Mouse (Mus musculus): ENCODE measurements around the gene Tmem45b. TPM values are rescaled to one million over a fixed set of nuclear protein-coding genes. Genes with fewer than 3 reads are reported as not detected.
A peak's percentile ranks its signal among the peaks of the same experiment; 100 is the strongest.

Tmem45b gene
- polyA plus RNA-seq, 1 experiment: 1.0 TPM

DNA sequence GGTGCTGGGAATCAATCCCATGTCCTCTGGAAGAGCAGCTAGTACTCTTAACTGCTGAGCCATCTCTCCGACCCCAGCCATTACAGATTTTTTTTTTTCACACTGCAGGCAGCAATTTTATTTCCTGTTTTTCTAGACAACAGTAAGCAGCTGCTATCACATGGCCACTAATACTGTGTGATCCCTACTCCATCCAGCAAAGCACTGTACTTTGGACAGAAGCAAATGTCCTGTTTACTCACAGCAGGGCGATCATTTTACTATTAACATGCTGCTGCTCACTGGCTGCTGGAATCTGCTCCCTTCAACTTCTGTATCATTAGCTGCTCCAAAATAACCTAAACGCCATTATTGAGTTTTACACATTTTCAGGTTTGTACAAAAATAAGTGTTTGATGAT, 30.8 kb downstream of the Tmem45b start:
- WGBS: 71% methylated on average over 3 of the region's 3 CpGs
- TF ChIP-seq CTCF (IDR thresholded peaks at IDR 0.05; ENCODE audit: extremely low read depth, insufficient read depth, insufficient read length, insufficient replicate concordance): no peak
- TF ChIP-seq POLR2A (IDR thresholded peaks at IDR 0.05; ENCODE audit: low read depth, low read length): no peak
- no peak overlapping the region for H3K27ac ChIP-seq (ENCODE audit: insufficient read depth, low read length)
- no peaks in the 10 kb centered on the region for H3K27me3 ChIP-seq (ENCODE audit: control insufficient read depth, insufficient read depth, low read length)
- no peaks in the 10 kb centered on the region for H3K4me1 ChIP-seq (ENCODE audit: control insufficient read depth, insufficient read depth, insufficient read length)
- no peaks in the 10 kb centered on the region for H3K36me3 ChIP-seq (ENCODE audit: control insufficient read depth, insufficient read depth, low read length)
- DNase-seq (ENCODE audit: low read depth in 1 of 2, low spot score in 2 of 2): no peak
- no peak overlapping the region for H3K4me3 ChIP-seq (ENCODE audit: extremely low read depth, insufficient read depth, insufficient read length)

DNA sequence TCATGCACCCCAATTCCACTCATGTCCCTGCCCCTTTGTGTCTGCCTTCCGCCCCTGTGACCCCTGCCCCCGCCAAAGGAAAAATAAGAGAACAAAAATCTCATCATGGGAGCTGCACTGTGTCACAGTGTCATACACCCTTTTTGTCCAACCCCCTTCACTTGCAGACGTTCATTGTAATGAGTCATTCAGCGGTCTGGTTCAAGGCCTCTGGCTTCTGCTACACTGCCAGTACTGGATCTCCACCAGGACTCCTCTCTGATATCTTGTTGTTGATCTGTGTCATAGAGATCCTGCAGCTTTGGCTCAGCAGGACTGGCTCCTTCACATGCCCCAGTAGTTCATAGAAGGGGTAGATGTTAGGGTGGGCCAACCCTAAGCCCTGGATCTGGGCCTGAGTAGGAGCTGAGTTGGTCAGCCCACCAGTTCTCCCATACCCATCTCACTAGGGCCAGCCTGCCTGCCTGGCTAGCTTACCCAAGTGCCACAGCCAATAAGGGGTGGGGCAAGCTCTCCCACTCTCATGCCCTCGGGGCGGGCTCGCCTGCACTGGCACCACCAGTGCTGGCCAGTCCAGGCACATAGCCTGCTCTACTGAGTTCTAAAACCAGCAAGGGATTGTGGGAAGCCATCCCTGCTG, 31.8 kb downstream of the Tmem45b start:
- Histone ChIP-seq H3K4me3 (ENCODE audit: extremely low read depth, insufficient read depth, insufficient read length) (no peak overlapping the region), H3K36me3 (ENCODE audit: control insufficient read depth, insufficient read depth, low read length) (no peaks in the 10 kb centered on the region), H3K27me3 (ENCODE audit: control insufficient read depth, insufficient read depth, low read length) (no peaks in the 10 kb centered on the region), H3K4me1 (ENCODE audit: control insufficient read depth, insufficient read depth, insufficient read length) (no peaks in the 10 kb centered on the region), H3K27ac (ENCODE audit: insufficient read depth, low read length) (no peak overlapping the region; the same call in 1 of the 2 replicates)
- no peak for TF ChIP-seq POLR2A (IDR thresholded peaks at IDR 0.05; ENCODE audit: low read depth, low read length)
- TF ChIP-seq CTCF (IDR thresholded peaks at IDR 0.05; ENCODE audit: extremely low read depth, insufficient read depth, insufficient read length, insufficient replicate concordance): no peak
- DNase-seq (ENCODE audit: low read depth in 1 of 2, low spot score in 2 of 2): no peak
- WGBS: 83% methylated on average over 7 of the region's 7 CpGs

DNA sequence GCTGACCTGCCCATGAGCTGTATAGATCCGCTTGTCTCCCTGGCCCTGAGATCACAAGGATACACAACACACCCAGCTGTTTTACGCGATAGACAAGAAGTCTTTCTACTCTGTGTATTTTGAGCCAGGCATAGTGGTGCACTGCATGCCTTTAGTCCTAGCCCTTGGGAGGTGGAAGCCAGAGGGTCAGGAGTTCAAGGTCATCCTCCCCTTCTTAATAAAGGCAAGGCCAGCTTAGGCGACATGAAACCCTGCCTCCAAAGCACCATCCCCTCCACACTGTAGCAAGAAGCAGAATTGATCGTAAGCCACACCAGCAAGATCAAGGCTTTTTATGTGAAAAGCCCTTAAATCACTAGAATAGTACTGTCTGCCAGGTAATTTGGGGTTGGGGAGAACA, 32.5 kb downstream of the Tmem45b start:
- Histone ChIP-seq H3K27ac (ENCODE audit: insufficient read depth, low read length) (no peak overlapping the region), H3K4me3 (ENCODE audit: extremely low read depth, insufficient read depth, insufficient read length) (no peak overlapping the region), H3K36me3 (ENCODE audit: control insufficient read depth, insufficient read depth, low read length) (no peaks in the 10 kb centered on the region), H3K4me1 (ENCODE audit: control insufficient read depth, insufficient read depth, insufficient read length) (no peaks in the 10 kb centered on the region), H3K27me3 (ENCODE audit: control insufficient read depth, insufficient read depth, low read length) (no peaks in the 10 kb centered on the region)
- 95% methylated on average over 5 of the region's 5 CpGs for WGBS
- no peak for DNase-seq (ENCODE audit: low read depth in 1 of 2, low spot score in 2 of 2)
- TF ChIP-seq POLR2A (IDR thresholded peaks at IDR 0.05; ENCODE audit: low read depth, low read length) (no peak), CTCF (IDR thresholded peaks at IDR 0.05; ENCODE audit: extremely low read depth, insufficient read depth, insufficient read length, insufficient replicate concordance) (no peak)

DNA sequence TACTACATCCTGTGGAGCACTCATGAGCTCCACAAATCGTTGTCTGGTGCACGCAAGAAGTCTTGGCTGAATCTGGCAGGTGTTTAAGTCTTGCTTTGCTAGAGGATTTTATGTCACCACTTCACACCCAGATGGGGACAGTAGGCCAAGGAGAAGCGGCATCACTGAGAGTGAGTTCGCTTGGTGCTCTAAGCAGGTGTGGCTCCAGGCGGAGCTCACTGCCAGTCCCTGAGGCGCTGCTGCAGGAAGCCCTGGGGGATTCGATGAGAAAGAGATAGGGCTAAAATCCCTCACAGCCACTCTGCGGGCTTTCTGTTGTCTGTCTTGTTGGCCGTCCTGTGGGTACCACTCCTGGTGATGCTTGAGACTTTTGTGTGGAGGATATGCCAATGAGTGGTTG, 34.3 kb downstream of the Tmem45b start:
- Histone ChIP-seq H3K4me1 (ENCODE audit: control insufficient read depth, insufficient read depth, insufficient read length) (no peaks in the 10 kb centered on the region), H3K27me3 (ENCODE audit: control insufficient read depth, insufficient read depth, low read length) (no peaks in the 10 kb centered on the region), H3K36me3 (ENCODE audit: control insufficient read depth, insufficient read depth, low read length) (no peaks in the 10 kb centered on the region), H3K27ac (ENCODE audit: insufficient read depth, low read length) (no peak overlapping the region), H3K4me3 (ENCODE audit: extremely low read depth, insufficient read depth, insufficient read length) (no peak overlapping the region)
- WGBS: 81% methylated on average over 9 of the region's 9 CpGs
- no peak for TF ChIP-seq CTCF (IDR thresholded peaks at IDR 0.05; ENCODE audit: extremely low read depth, insufficient read depth, insufficient read length, insufficient replicate concordance)
- no peak for TF ChIP-seq POLR2A (IDR thresholded peaks at IDR 0.05; ENCODE audit: low read depth, low read length)
- no peak for DNase-seq (ENCODE audit: low read depth in 1 of 2, low spot score in 2 of 2)

DNA sequence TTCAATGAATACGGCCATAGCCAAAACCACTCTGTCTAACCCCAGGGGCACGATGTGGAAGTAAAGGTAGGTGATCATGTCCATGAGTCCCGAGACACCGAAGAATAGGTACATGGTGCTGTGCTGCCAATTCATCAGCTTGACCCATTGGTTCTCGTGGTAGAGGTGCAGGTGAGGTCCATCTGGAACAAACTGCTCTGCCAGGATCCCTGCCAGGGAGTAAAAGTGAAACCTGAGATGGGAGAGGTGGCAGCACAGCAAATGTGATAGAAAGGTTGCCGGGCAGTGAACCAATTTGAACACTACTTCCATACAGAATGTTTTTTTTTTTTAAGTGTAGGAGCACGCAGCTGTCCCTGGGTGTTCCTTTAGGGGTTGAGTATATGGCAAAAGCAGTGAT, 35.3 kb downstream of the Tmem45b start:
- Histone ChIP-seq H3K4me3 (ENCODE audit: extremely low read depth, insufficient read depth, insufficient read length) (no peak overlapping the region), H3K36me3 (ENCODE audit: control insufficient read depth, insufficient read depth, low read length) (no peaks in the 10 kb centered on the region), H3K27ac (ENCODE audit: insufficient read depth, low read length) (no peak overlapping the region), H3K27me3 (ENCODE audit: control insufficient read depth, insufficient read depth, low read length) (no peaks in the 10 kb centered on the region), H3K4me1 (ENCODE audit: control insufficient read depth, insufficient read depth, insufficient read length) (no peaks in the 10 kb centered on the region)
- DNase-seq (ENCODE audit: low read depth in 1 of 2, low spot score in 2 of 2): no peak
- 85% methylated on average over 7 of the region's 7 CpGs for WGBS
- TF ChIP-seq POLR2A (IDR thresholded peaks at IDR 0.05; ENCODE audit: low read depth, low read length) (no peak), CTCF (IDR thresholded peaks at IDR 0.05; ENCODE audit: extremely low read depth, insufficient read depth, insufficient read length, insufficient replicate concordance) (no peak)

GRCm38 (mm10) chr9:31422143-31422542, 42.1 kb downstream of the Tmem45b start:
- TF ChIP-seq CTCF (IDR thresholded peaks at IDR 0.05; ENCODE audit: extremely low read depth, insufficient read depth, insufficient read length, insufficient replicate concordance): no peak
- no peaks in the 10 kb centered on the region for H3K27me3 ChIP-seq (ENCODE audit: control insufficient read depth, insufficient read depth, low read length)
- peaks cover 4% of the 10 kb centered on the region for H3K4me1 ChIP-seq (ENCODE audit: control insufficient read depth, insufficient read depth, insufficient read length)
- H3K27ac ChIP-seq (ENCODE audit: insufficient read depth, low read length): no peak overlapping the region
- WGBS: 85% methylated on average over 5 of the region's 5 CpGs
- no peak for DNase-seq (ENCODE audit: low read depth in 1 of 2, low spot score in 2 of 2)
- H3K4me3 ChIP-seq (ENCODE audit: extremely low read depth, insufficient read depth, insufficient read length): no peak overlapping the region
- peaks cover 31% of the 10 kb centered on the region for H3K36me3 ChIP-seq (ENCODE audit: control insufficient read depth, insufficient read depth, low read length)

DNA sequence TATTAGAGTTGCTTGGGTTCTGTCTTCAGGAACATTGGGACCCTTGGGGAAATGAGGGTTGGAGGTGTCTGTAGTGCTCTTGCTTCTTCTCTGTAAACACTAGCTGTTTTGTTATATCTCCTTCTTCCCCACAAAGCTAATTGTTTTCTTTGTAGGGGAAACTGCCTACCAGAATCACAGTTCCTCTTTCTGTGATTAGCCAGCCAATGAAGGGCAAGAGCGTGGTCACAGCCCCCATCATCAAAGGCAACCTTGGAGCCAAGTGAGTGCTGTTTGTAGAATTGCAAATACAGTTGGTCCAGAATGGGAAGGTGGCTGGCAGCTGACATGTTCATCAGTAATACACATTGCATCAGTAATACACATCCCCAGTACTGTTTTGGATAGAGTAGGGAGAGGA, 45.4 kb downstream of the Tmem45b start:
- DNase-seq (ENCODE audit: low read depth in 1 of 2, low spot score in 2 of 2): peak in 1 of 2 experiments; percentile 25
- peaks cover 4% of the 10 kb centered on the region for H3K4me1 ChIP-seq (ENCODE audit: control insufficient read depth, insufficient read depth, insufficient read length)
- no peak overlapping the region for H3K27ac ChIP-seq (ENCODE audit: insufficient read depth, low read length)
- H3K27me3 ChIP-seq (ENCODE audit: control insufficient read depth, insufficient read depth, low read length): no peaks in the 10 kb centered on the region
- H3K4me3 ChIP-seq (ENCODE audit: extremely low read depth, insufficient read depth, insufficient read length): no peak overlapping the region
- TF ChIP-seq CTCF (IDR thresholded peaks at IDR 0.05; ENCODE audit: extremely low read depth, insufficient read depth, insufficient read length, insufficient replicate concordance) (no peak), POLR2A (IDR thresholded peaks at IDR 0.05; ENCODE audit: low read depth, low read length) (no peak)
- WGBS: 26% methylated on average over 1 of the region's 1 CpGs
- H3K36me3 ChIP-seq (ENCODE audit: control insufficient read depth, insufficient read depth, low read length): peaks cover 49% of the 10 kb centered on the region
